Mouse (Mus musculus) ovary, postnatal 10 days (tissue): ENCODE measurements at regions not wholly inside any gene's neighbourhood (a gene's known extent, or its start where the extent isn't known, plus 50 kb on each side); places are given as distances from the start of the nearest gene placed in this dataset.

ENCODE experiments used
- DNase-seq: peaks from one replicate; pipeline ENCODE4 v3.0.0; 2022; ENCODE audit warnings: low spot score

DNA sequence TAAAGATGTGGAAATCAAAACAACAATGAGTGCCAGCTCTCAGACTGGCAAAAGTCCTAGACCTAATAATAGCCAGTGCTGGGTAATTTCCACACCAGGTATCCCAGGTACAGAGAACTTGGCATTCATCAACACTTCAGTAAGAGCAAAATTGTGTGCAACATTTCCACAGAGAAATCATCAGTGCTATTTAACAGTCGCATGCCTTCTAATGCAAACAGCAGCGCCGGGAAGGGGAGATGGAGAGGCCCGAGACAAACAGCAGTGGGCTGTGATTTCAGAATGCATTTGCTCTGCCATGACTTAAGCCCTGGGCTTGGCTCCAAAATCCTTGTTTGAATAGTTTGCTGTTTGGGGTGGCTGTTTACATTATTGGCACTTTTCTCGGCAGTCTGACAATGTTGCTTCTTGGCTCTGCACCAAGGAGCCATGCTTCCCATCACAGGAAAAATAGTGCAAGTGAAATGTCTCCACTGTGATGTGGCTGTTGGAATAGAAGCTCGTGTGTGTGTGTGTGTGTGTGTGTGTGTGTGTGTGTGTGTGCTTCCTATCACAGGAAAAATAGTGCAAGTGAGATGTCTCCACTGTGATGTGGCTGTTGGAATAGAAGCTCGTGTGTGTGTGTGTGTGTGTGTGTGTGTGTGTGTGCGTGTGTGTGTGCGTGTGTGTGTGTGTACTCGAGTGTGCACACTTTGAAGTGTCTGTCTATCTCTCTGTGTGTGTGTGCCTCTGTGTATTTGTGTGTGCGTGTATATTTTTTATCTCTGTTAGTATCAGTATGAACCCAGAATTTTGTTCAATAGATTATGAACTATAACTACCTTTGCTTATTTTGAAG is 190.1 kb upstream of the Cdyl start:
- no peak for DNase-seq

GRCm38 (mm10) chr13:35478226-35478625 is 181.4 kb upstream of the Cdyl start:
- DNase-seq: no peak

DNA sequence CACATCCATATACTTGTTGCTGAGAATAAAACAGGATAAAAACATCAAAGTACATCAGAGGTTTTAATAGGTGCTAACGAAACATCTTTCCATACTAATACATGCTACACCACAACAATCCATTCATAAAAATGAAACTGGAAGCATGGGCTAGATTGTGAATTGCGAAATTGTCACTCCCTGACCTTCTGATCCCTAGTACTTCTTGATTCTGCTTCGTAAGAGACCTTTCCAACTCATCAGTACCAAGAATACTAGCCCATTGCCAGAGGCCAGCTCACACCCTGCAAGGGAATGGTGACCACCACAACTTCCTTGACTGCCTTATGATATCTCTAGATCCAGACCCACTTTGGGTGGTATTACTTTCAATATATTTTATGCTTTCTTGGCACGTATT is 177.3 kb upstream of the Cdyl start:
- no peak for DNase-seq

DNA sequence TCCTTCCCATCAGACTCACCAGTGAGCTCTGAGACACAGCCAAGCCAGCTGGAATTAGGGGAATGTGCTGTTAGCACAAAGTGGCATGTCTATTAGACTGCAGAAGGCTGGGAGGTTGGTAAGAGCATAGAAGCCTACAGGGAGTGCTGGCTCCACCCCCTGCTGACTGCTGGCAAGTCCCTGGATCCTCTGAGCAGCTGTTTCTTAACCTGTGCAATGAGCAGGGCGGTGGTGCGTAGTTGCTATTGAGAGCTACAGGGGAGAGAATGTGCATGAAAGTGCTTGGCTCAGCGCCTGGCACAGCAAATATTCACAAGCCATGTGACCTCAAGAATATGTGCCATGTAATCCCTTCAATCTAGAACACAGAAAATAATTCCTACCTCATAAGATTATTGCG is 173.5 kb upstream of the Cdyl start:
- no peak for DNase-seq

DNA sequence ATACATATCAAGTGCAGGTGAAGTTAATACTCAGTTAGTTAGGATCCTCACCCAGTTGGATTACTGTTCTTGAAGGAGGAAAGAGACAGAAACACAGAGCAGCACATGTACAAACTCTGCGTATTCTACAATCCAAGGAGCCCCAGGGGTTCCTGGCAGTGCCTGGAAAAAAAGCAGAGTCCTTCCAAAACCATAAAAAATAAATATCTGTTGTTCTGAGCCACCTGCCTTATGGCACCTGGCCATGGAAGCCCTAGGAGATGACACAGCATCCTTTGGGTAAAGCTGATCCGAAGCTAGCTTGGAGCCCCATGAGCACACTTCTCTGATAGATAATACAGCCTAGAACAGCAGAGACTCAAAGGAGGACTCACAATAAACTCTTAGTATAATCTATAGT is 159.9 kb upstream of the Cdyl start:
- DNase-seq: no peak

- no peak for DNase-seq
Observed at GRCm38 (mm10) chr13:35500891-35501290, 158.7 kb upstream of the Cdyl start.

GRCm38 (mm10) chr13:35501351-35502146 is 158.1 kb upstream of the Cdyl start:
- DNase-seq: no peak

GRCm38 (mm10) chr13:35502147-35502522 is 157.5 kb upstream of the Cdyl start:
- DNase-seq: no peak

DNA sequence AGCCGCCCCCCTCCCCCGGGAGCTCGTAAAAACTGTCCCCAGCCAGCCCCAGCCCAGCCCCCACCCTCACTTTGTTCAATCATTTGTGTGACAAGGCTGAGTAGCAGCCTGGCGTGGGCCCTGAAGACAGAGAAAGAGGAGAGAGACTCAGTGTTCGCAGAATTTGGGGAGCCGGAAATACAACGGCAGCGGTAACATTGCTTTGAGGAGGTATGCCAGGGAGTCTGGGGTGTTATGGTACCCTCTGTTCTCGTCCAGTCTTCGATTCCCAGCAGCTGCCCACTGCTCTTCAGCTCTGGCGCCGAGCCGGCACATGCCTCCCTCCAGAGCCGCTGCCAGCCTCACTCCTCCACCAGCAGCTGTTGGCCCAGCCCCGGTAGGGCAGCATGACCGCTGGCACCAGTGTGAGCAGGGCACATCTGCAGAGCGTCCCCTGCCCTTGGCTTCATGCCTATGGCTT is 156.2 kb upstream of the Cdyl start:
- no peak for DNase-seq

- no peak for DNase-seq
Observed at GRCm38 (mm10) chr13:35507195-35507594, 152.4 kb upstream of the Cdyl start.

GRCm38 (mm10) chr13:35512029-35512507 is 147.6 kb upstream of the Cdyl start:
- no peak for DNase-seq

- no peak for DNase-seq
Observed at GRCm38 (mm10) chr13:35513120-35513519, 146.5 kb upstream of the Cdyl start.

DNA sequence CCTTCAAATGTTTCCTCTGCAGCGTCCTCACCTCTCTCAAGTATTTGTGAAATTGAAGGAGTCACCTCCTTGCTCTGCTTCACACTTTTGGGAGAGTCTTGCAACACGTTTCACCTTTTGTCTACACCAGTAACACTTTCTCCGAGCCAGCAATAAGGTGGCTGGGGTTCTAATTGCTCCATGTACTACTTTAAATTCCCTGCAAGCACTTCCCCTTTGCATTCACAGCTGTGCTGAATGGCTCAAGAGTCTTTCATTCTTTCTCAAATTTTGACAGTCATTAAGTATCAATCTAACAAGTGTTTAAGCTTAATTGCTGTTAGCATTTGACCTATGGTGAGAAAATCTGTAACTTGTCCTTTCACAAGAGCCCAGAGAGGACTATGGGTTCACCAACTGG is 144.3 kb upstream of the Cdyl start:
- DNase-seq: no peak

GRCm38 (mm10) chr13:35517692-35518091 is 141.9 kb upstream of the Cdyl start:
- DNase-seq: no peak

GRCm38 (mm10) chr13:35522272-35522671 is 137.4 kb upstream of the Cdyl start:
- DNase-seq: no peak

GRCm38 (mm10) chr13:35529577-35529976 is 130.1 kb upstream of the Cdyl start:
- DNase-seq: no peak

DNA sequence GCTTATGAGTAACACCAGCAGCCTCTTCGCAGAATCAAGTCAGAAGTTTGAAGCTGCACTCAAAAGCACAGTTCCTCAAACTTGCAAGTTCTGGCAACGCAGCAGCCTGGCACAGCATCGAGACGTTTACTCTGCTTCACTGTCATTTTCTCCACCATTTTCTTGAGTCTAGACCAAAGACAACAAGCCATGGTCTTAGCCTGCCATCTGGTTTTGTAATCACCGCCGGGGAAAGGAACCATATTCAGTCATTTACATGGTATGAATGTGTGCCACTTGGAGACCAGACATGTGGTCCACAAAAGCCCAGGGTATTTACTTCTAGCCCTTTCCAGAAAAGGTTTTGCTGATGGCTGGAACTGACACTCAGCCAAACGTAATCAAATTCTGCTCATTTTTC is 122.5 kb upstream of the Cdyl start:
- DNase-seq: no peak

DNA sequence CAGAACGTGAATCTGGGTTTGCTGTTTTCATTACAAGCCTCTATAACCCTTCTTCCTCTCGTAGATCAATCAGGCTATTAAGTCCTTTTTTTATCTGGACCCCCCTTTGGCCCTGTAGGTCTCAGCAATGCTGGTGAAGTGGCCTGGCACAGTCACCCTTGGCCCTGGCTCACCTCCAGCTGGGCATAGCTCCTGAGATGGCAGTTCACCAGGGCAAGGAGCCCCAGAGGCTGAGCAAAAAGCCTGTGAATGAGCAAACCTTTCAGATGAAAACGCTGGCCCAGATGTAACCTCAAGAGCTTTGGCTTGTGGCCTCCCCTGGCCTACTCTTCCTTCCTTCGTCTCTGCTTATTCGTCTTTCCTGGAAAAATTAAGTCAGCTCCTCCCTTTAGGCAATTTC is 121.7 kb upstream of the Cdyl start:
- no peak for DNase-seq

DNA sequence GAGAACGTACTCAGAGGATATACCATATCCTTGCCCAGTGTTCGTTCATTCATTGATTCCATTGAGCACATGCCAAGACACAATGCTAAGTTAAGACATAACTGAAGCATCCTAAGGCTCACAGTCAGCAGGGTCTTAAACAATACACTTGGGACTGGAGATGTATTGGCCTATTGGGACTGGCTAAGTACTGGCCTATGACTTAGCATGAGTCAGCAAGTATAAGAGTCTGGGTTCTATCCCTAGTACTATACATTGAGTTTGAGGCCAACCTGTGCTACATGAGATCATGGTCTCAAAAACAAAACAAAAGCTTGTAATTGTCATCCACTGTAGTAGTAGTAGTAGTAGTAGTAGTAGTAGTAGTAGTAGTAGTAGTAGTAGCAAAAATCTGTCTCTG is 119.2 kb upstream of the Cdyl start:
- DNase-seq: no peak

DNA sequence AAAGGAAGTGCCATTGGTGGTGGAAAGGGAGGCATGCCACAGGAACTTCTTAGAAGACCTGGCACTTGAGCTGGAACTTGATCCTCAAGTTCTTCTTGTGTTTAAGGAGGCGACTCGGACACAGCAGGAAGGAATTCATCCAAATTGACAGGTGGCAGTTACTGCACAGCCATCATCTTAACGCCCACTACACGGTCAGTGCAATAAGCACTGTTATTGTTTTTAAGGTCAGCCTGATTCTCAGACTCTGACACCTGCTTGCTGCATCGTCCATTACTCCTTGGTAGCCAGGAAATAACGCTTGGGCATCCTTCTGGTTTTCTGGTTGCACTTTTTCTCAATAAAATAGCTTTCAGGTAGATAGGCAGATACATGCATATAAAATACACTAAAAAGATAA is 118.6 kb upstream of the Cdyl start:
- no peak for DNase-seq

GRCm38 (mm10) chr13:35564006-35564405 is 95.6 kb upstream of the Cdyl start:
- no peak for DNase-seq

DNA sequence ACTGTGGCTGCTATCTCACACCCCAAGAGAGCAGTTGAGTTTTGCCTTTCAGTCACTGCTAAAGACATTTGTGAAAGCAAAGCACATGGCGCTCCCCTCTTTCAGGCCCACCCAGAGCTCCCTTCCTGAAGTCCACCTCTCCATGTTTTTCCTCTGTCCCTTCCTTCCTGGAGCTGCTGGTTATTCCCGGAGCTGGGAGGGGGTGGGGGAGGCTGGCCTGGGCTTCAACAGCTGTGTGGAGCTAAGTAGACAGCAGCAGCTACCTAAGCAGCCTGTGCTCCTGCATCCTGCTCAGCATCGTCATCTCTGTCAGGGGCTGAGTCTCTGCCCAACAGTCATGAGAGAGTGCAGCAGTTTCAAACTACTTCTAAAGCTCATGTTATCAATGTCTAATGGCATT is 78.0 kb upstream of the Cdyl start:
- no peak for DNase-seq

DNA sequence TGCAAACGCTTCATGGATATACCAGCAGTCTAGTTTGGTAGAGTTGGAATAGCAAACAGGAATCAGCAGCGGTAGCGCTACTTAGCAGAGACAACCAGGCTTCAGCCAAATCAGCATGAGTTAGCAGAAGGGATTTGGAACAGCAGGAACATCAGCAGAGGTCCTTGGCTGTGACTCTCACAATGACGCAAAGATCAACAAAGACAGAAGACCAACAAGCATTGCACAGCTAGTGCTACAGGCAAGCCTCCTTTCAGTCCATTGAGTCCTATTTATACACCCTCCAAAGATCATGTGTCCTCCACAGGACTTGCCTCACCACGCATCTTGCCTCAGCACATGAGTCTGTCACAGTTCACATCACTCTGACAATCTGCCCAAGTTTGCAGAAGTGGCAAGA is 61.6 kb upstream of the Cdyl start:
- no peak for DNase-seq
